Comparison of ENCODE assay signal across 9 mouse cellular contexts in the genomic region with DNA sequence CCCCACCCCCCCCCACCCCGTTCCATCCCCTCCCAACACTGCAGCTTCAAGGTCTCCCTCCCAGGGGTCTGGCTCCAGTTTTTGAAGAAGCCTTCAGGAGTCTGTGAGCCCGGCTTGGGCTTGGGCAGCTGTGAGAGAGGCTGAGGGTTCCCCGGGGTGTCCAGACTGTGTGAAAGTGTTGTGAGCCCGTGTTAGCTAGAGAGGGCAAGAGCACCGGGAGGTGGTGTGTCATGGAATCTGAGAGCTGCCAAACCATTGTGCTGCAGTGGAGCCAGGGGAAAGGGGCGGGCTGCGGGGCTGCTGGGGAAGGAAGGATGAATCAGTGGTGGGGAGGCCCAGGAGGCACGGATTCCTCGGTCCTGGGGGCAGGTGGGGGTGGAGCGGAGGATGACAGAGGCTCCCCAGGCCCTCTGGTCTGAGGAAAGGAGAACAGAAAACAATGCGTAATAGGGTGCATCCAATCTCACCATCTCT. TPM values are rescaled to one million over a fixed set of nuclear protein-coding genes. Genes with fewer than 3 reads are reported as not detected.
DNase-seq lines count a peak whose midpoint lies in the region; ATAC-seq lines count a peak whose summit lies in the region.
"Had no signal": no experiment of that assay in that cellular context is flagged by ENCODE, and none has a peak within 500 bp of the region (broad histone marks: within the 10 kb centered on the region; RNA-seq: fewer than 3 reads in every experiment).

No protein-coding gene starts in this region.

- H3K4me3 ChIP-seq in hindbrain, embryonic 14.5 days (replicated peaks; ENCODE audit: low read length): no peak overlapping the region
- no peak overlapping the region for H3K4me3 ChIP-seq in midbrain, embryonic 12.5 days

- H3K36me3 ChIP-seq in hindbrain, embryonic 14.5 days (replicated peaks; ENCODE audit: control insufficient read depth, insufficient read depth): no peaks in the 10 kb centered on the region
- no peaks in the 10 kb centered on the region for H3K36me3 ChIP-seq in midbrain, embryonic 12.5 days

- peak overlapping the region; percentile 60 for H3K27ac ChIP-seq in hindbrain, embryonic 14.5 days
- peak overlapping the region; percentile 64 for H3K27ac ChIP-seq in midbrain, embryonic 12.5 days (replicated peaks)

- peaks cover 43% of the 10 kb centered on the region for H3K4me1 ChIP-seq in hindbrain, embryonic 14.5 days (replicated peaks; ENCODE audit: control insufficient read depth, insufficient read depth, low read length)
- peaks cover 43% of the 10 kb centered on the region for H3K4me1 ChIP-seq in midbrain, embryonic 12.5 days

- peak; percentile 41 for ATAC-seq in hindbrain, embryonic 14.5 days (ENCODE audit: low FRiP score)
- peak; percentile 47 for ATAC-seq in midbrain, embryonic 12.5 days (ENCODE audit: low FRiP score, low read depth)

- H3K9me3 ChIP-seq in hindbrain, embryonic 14.5 days (ENCODE audit: control insufficient read depth, low read length): no peaks in the 10 kb centered on the region
- H3K9me3 ChIP-seq in midbrain, embryonic 12.5 days: no peaks in the 10 kb centered on the region

- no peak overlapping the region for H3K9ac ChIP-seq in hindbrain, embryonic 14.5 days
- peak overlapping the region; percentile 3; the same call in 1 of the 2 replicates for H3K9ac ChIP-seq in midbrain, embryonic 12.5 days (replicated peaks)

- peak; percentile 67 for DNase-seq in adrenal gland, postnatal 14 days
- no peak for DNase-seq in adrenal gland, adult 18-20 months (ENCODE audit: low spot score in 2 of 2)
- DNase-seq in adrenal gland, postnatal 25 days: peak; percentile 34
- DNase-seq in gastrocnemius, postnatal 10 days: peak; percentile 72
- no peak for DNase-seq in hindbrain, embryonic 14.5 days (ENCODE audit: low spot score)
- no peak for DNase-seq in frontal cortex, postnatal 25 days (ENCODE audit: low spot score in 2 of 2)
- no peak for DNase-seq in testis, postnatal 10 days (ENCODE audit: low spot score)

- 2% methylated on average over 11 of the region's 11 CpGs for WGBS in hindbrain, embryonic 14.5 days
- WGBS in midbrain, embryonic 12.5 days: 7% methylated on average over 11 of the region's 11 CpGs

- H3K4me2 ChIP-seq in hindbrain, embryonic 14.5 days (replicated peaks): peak overlapping the region; percentile 67
- peak overlapping the region; percentile 85 for H3K4me2 ChIP-seq in midbrain, embryonic 12.5 days (replicated peaks)

- peaks cover 38% of the 10 kb centered on the region for H3K27me3 ChIP-seq in hindbrain, embryonic 14.5 days (ENCODE audit: control insufficient read depth, insufficient read depth, low read length)
- peaks cover 46% of the 10 kb centered on the region for H3K27me3 ChIP-seq in midbrain, embryonic 12.5 days

RNA-seq across cellular contexts. Expression of a gene that starts 3.4 kb away (rescaled TPM):
- total RNA-seq in adrenal gland, postnatal 14 days (2021): 4.2 and 5.3 TPM in 2 replicates
- 1 to 10 TPM; 2.6 to 4.6 TPM for total RNA-seq in adrenal gland, adult 18-20 months (2021)
- 1.4 and 1.8 TPM in 2 replicates for total RNA-seq in adrenal gland, postnatal 25 days (2021)
- 100 to 1,000 TPM; 393 to 460 TPM for total RNA-seq in gastrocnemius, postnatal 10 days (2021)
- 4.8 and 6.8 TPM in 2 replicates for polyA plus RNA-seq in hindbrain, embryonic 14.5 days (2014; fragmentation: Nextera tagmentation; extraction: Ambion mirVana)
- 5.4 and 6.3 TPM in 2 replicates for polyA plus RNA-seq in midbrain, embryonic 12.5 days (2016; fragmentation: Nextera tagmentation; extraction: Ambion mirVana)

RNA-seq across cellular contexts. Expression of a gene that starts 31.0 kb away (rescaled TPM):
- 169 and 183 TPM in 2 replicates for total RNA-seq in adrenal gland, postnatal 14 days (2021)
- total RNA-seq in adrenal gland, adult 18-20 months (2021): 100 to 1,000 TPM; 231 to 238 TPM
- total RNA-seq in adrenal gland, postnatal 25 days (2021): 195 TPM in 2 replicates
- total RNA-seq in gastrocnemius, postnatal 10 days (2021): 100 to 1,000 TPM; 101 to 102 TPM
- polyA plus RNA-seq in hindbrain, embryonic 14.5 days (2014; fragmentation: Nextera tagmentation; extraction: Ambion mirVana): 319 and 346 TPM in 2 replicates
- 210 and 211 TPM in 2 replicates for polyA plus RNA-seq in midbrain, embryonic 12.5 days (2016; fragmentation: Nextera tagmentation; extraction: Ambion mirVana)

RNA-seq across cellular contexts. Expression of a gene that starts 34.7 kb away (rescaled TPM):
- total RNA-seq in adrenal gland, postnatal 14 days (2021): not detected in 2 replicates
- under 1 TPM in 1 of 2 experiments, not detected in 1; 0.93 TPM for total RNA-seq in adrenal gland, adult 18-20 months (2021)
- not detected in 2 replicates for total RNA-seq in adrenal gland, postnatal 25 days (2021)
- under 1 TPM in 1 of 2 experiments, not detected in 1; 0.41 TPM for total RNA-seq in gastrocnemius, postnatal 10 days (2021)
- 0.70 TPM in 1 of 2 replicates, not detected in the other for polyA plus RNA-seq in hindbrain, embryonic 14.5 days (2014; fragmentation: Nextera tagmentation; extraction: Ambion mirVana)
- polyA plus RNA-seq in midbrain, embryonic 12.5 days (2016; fragmentation: Nextera tagmentation; extraction: Ambion mirVana): not detected in 2 replicates
- polyA plus RNA-seq: gonadal fat pad, adult 2 months had no signal

RNA-seq across cellular contexts. Expression of a gene that starts 40.4 kb away (rescaled TPM):
- 4.9 and 6.3 TPM in 2 replicates for total RNA-seq in adrenal gland, postnatal 14 days (2021)
- total RNA-seq in adrenal gland, adult 18-20 months (2021): 1 to 10 TPM; 4.7 to 5.5 TPM
- 3.6 and 4.7 TPM in 2 replicates for total RNA-seq in adrenal gland, postnatal 25 days (2021)
- total RNA-seq in gastrocnemius, postnatal 10 days (2021): 10 to 100 TPM; 13.4 to 15.2 TPM
- 53.2 and 55.7 TPM in 2 replicates for polyA plus RNA-seq in hindbrain, embryonic 14.5 days (2014; fragmentation: Nextera tagmentation; extraction: Ambion mirVana)
- polyA plus RNA-seq in midbrain, embryonic 12.5 days (2016; fragmentation: Nextera tagmentation; extraction: Ambion mirVana): 27.2 and 32.9 TPM in 2 replicates

RNA-seq across cellular contexts. Expression of a gene that starts 48.2 kb away (rescaled TPM):
- not detected in 2 replicates for total RNA-seq in adrenal gland, postnatal 14 days (2021)
- total RNA-seq in adrenal gland, adult 18-20 months (2021): not detected
- 0.12 TPM in 1 of 2 replicates, not detected in the other for total RNA-seq in adrenal gland, postnatal 25 days (2021)
- total RNA-seq in gastrocnemius, postnatal 10 days (2021): under 1 TPM; 0.26 to 0.47 TPM
- 0.46 and 0.48 TPM in 2 replicates for polyA plus RNA-seq in hindbrain, embryonic 14.5 days (2014; fragmentation: Nextera tagmentation; extraction: Ambion mirVana)
- 0.13 and 0.35 TPM in 2 replicates for polyA plus RNA-seq in midbrain, embryonic 12.5 days (2016; fragmentation: Nextera tagmentation; extraction: Ambion mirVana)

Comparison
In these comparisons a context has a peak if more than half of its experiments do, and no peak if none do; other contexts are left out.
1. DNase-seq: peak in adrenal gland, postnatal 14 days (single experiment), adrenal gland, postnatal 25 days (single experiment) and gastrocnemius, postnatal 10 days (single experiment); none in adrenal gland, adult 18-20 months (0 of 2), hindbrain, embryonic 14.5 days (single experiment), frontal cortex, postnatal 25 days (0 of 2) and testis, postnatal 10 days (single experiment).
2. RNA of a gene that starts 3.4 kb away (total RNA-seq): 393 to 460 TPM in gastrocnemius, postnatal 10 days; 2.6 to 4.6 TPM in adrenal gland, adult 18-20 months, 4.2 to 5.3 TPM in adrenal gland, postnatal 14 days and 1.4 to 1.8 TPM in adrenal gland, postnatal 25 days; every median in the first group is over 10 times any median in the second.